Mouse (Mus musculus): ENCODE results near the gene Gm4027. TPM values are rescaled to one million over a fixed set of nuclear protein-coding genes. Genes with fewer than 3 reads are reported as not detected.
"Not testable (repeated sequence)": the region's sequence is repeated elsewhere in the genome, so short reads cannot be mapped to it uniquely, and the experiment has no call there.

Gm4027 gene
- not detected in 2 replicates for polyA plus RNA-seq (2016; fragmentation: Nextera tagmentation; extraction: Ambion mirVana)

DNA sequence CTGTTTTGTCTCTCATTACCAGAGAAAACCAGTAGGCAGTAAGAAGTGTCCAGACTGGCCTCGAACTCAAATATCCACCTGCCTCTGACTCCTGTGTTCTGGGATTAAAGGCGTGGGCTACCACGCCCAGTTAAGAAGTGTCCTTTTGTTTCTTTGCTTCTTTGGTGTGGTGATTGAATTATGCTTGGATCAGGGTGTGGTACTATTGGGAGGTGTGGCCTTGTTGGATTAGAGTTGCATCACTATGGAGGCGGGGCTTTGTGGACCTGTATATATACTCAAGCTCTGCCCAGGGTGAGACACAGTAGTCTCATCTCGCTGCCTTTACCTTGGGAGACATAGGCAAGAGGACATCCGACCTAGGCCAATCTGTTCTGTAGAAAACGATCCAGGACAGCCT is at the start of gene Gm4027:
Gene Gm4027 (plus strand): TSS at position 301 of the 400 bp plus-strand sequence.
- H3K27me3 ChIP-seq (ENCODE audit: insufficient read depth, poor library complexity, severe bottlenecking); DNase-seq (ENCODE audit: low spot score); H3K27ac ChIP-seq; H3K4me3 ChIP-seq; H3K36me3 ChIP-seq; H3K4me1 ChIP-seq (replicated peaks); H3K9me3 ChIP-seq: not testable (repeated sequence)
- 79% methylated on average over 7 of the region's 7 CpGs for WGBS

- not testable (repeated sequence) for DNase-seq (ENCODE audit: low spot score); H3K27ac ChIP-seq; H3K36me3 ChIP-seq; H3K4me3 ChIP-seq; H3K4me1 ChIP-seq (replicated peaks); H3K9me3 ChIP-seq; H3K27me3 ChIP-seq (ENCODE audit: insufficient read depth, poor library complexity, severe bottlenecking)
- 12% methylated on average over 2 of the region's 2 CpGs for WGBS
Measured at GRCm38 (mm10) chr12:87601388-87601787, 17.3 kb upstream of the Gm4027 start.

DNA sequence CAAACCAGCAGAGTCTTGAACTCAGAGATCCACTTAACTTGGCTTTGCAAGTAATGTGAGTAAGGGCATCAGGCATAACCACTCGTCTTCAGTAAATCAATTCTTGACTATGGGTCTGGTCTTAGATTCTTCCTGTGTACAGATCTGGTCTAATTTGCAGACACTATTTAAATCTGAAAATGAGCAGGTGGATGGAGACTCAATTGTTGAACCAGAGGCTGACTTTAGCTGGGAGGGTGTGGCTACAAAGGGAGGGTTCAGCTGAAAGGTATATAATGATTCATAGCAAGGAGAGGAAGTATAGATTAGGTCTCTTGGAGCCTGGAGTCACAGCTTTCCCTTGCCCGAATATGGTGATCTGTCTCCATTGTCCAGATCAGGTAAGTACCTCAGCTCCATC is 16.3 kb upstream of the Gm4027 start, which contains the start of gene Oog1:
Gene Oog1 (plus strand): TSS at position 301 of the 400 bp plus-strand sequence.
- H3K27me3 ChIP-seq (ENCODE audit: insufficient read depth, poor library complexity, severe bottlenecking); H3K27ac ChIP-seq; H3K4me3 ChIP-seq; H3K9me3 ChIP-seq; DNase-seq (ENCODE audit: low spot score); H3K36me3 ChIP-seq; H3K4me1 ChIP-seq (replicated peaks): not testable (repeated sequence)
- WGBS, result 78% methylated on average over 1 of the region's 2 CpGs

- not testable (repeated sequence) for DNase-seq (ENCODE audit: low spot score); H3K9me3 ChIP-seq; H3K27me3 ChIP-seq (ENCODE audit: insufficient read depth, poor library complexity, severe bottlenecking); H3K27ac ChIP-seq; H3K4me3 ChIP-seq; H3K4me1 ChIP-seq (replicated peaks); H3K36me3 ChIP-seq
- 82% methylated on average over 2 of the region's 2 CpGs for WGBS
Measured at GRCm38 (mm10) chr12:87644520-87644919, 25.9 kb downstream of the Gm4027 start, which contains the start of gene Gm16381. TSS of gene Gm16381 (minus strand) at chr12:87644620.

GRCm38 (mm10) chr12:87652916-87653703 is 34.4 kb downstream of the Gm4027 start:
- H3K27ac ChIP-seq; H3K36me3 ChIP-seq; H3K9me3 ChIP-seq; H3K4me3 ChIP-seq; H3K4me1 ChIP-seq (replicated peaks); H3K27me3 ChIP-seq (ENCODE audit: insufficient read depth, poor library complexity, severe bottlenecking); DNase-seq (ENCODE audit: low spot score): not testable (repeated sequence)
- WGBS, result 64% methylated on average over 2 of the region's 4 CpGs

Other genes starting within 250 kb of the Gm4027 start
- 55.8 and 59.0 TPM in 2 replicates for gene Sptlc2, start 230.5 kb upstream of the Gm4027 start, polyA plus RNA-seq (2016; fragmentation: Nextera tagmentation; extraction: Ambion mirVana)
- gene Slirp, start 175.0 kb upstream of the Gm4027 start, polyA plus RNA-seq (2016; fragmentation: Nextera tagmentation; extraction: Ambion mirVana), result 295 and 311 TPM in 2 replicates
- 47.6 and 61.6 TPM in 2 replicates for gene Alkbh1, start 174.9 kb upstream of the Gm4027 start, polyA plus RNA-seq (2016; fragmentation: Nextera tagmentation; extraction: Ambion mirVana)
- gene Snw1, start 146.6 kb upstream of the Gm4027 start, polyA plus RNA-seq (2016; fragmentation: Nextera tagmentation; extraction: Ambion mirVana), result 127 and 154 TPM in 2 replicates
- not detected in 2 replicates for gene Gm5788, start 124.1 kb upstream of the Gm4027 start, polyA plus RNA-seq (2016; fragmentation: Nextera tagmentation; extraction: Ambion mirVana)
- gene Gm8300, start 104.6 kb upstream of the Gm4027 start, polyA plus RNA-seq (2016; fragmentation: Nextera tagmentation; extraction: Ambion mirVana), result not detected in 2 replicates
- gene Oog1, start 16.2 kb upstream of the Gm4027 start, polyA plus RNA-seq (2016; fragmentation: Nextera tagmentation; extraction: Ambion mirVana), result not detected in 2 replicates
- not detected in 2 replicates for gene Gm16381, start 25.8 kb downstream of the Gm4027 start, polyA plus RNA-seq (2016; fragmentation: Nextera tagmentation; extraction: Ambion mirVana)
- not detected in 2 replicates for gene Gm21319, start 156.9 kb downstream of the Gm4027 start, polyA plus RNA-seq (2016; fragmentation: Nextera tagmentation; extraction: Ambion mirVana)
- gene Gm21936, start 176.6 kb downstream of the Gm4027 start, polyA plus RNA-seq (2016; fragmentation: Nextera tagmentation; extraction: Ambion mirVana), result not detected in 2 replicates
- gene BB287469, start 197.7 kb downstream of the Gm4027 start, polyA plus RNA-seq (2016; fragmentation: Nextera tagmentation; extraction: Ambion mirVana), result not detected in 2 replicates
- not detected in 2 replicates for gene Gm2001, start 223.5 kb downstream of the Gm4027 start, polyA plus RNA-seq (2016; fragmentation: Nextera tagmentation; extraction: Ambion mirVana)